Mouse (Mus musculus): ENCODE results near the gene B4galt5.

B4galt5 gene

DNA sequence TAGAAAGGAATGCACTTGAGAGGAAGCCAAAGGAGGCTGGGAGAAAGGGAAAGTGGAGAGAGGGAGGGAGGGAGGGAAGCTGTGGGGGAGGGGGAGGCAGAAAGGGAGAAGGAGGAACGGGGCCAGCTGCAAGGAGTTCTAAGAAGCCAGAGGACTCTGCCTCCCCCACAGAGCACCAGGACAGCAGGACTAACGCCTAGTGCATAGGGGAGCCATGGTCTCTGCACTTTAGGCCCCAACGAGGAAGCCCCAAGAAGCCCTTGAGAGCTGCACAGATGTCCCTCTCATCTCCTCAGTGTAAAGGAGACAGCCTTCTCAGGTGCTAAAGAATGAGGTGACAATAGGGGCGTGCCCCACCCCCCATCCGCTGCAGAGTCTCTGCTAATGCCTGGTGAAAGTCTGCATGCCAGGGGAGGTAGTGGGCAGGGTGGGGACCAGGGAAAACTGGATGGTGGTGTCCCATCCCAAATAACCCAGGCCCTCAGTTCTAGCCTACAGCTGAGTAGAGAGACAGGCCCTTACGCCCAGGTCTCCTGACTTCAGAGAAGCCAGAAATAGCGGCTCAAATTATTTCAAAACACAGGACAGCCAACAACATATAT lies 98.1 kb downstream of the B4galt5 start:
- no peak for DNase-seq (ENCODE audit: low spot score)

DNA sequence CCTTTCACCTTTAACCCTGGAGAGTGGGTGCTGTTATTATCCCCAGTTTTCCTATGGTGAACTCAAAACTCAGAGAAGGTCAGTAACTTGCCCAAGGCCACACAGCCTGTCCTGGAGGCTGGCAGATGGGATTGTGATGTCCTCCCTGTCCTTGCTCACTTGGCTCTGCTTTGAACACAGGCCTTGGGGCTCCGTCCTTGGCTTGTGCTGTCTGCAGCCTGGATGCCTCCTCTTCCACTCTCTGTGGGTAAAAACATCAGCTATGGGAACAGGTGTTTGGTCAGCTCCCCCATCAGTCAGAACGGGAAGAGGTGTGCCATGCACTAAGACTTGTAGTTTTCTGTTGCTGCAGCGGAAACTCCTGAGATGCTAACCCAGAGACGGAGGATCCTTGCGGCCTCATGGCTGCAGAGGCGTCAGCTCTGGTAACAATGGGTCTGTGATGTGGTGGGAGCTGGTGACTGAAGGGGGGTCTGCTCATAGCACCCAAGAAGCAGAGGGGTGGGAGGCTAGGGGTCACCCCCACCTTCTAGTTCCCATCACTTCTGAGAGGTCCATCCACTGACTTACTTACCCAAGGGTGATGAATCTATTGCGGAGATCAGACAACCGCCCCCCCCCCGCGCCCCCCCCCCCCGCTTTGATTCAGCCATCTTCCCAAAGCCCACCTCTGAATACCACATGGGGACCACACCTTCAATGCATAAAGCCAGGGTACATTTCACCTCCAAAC lies 98.8 kb downstream of the B4galt5 start:
- DNase-seq (ENCODE audit: low spot score), result no peak

DNA sequence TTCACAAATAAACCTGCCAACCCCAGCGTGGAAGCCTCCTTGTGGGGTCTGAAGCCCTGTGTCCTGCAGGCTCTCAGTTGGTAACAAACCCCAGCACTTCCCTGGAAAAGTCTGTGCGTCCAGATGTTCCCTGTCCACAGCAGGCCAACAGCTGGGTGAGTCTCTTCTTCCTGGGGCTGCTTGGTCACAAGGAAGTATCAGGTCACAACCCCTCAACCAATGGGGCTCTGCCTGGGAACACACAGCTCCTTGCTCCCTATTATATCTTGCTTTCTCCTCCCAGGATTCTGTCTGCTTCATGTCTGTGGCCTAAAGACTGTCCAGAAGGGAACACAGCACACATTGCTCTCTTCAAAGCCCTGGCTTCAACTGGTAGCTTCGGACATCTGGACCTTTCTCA lies 99.4 kb downstream of the B4galt5 start:
- no peak for DNase-seq (ENCODE audit: low spot score)

Measured in urinary bladder, postnatal 25 days (tissue).